Mouse (Mus musculus) layer of hippocampus, adult 9-10 months (tissue): ENCODE data around the gene Ihh.
A peak's percentile ranks its signal among the peaks of the same experiment; 100 is the strongest.

Source experiments
- DNase-seq: peaks from one replicate; pipeline ENCODE4 v3.0.0; 2022; ENCODE audit warnings: low spot score

The Ihh gene

GRCm38 (mm10) chr1:74941651-74942360 is 9.7 kb downstream of the Ihh start:
- no peak for DNase-seq

GRCm38 (mm10) chr1:74939762-74940161 is 11.7 kb downstream of the Ihh start:
- DNase-seq: no peak

- DNase-seq: no peak
Observed at GRCm38 (mm10) chr1:74936221-74936830, 15.1 kb downstream of the Ihh start.

GRCm38 (mm10) chr1:74935402-74935801 is 16.1 kb downstream of the Ihh start, which contains the start of gene Cfap65:
TSS of gene Cfap65 (minus strand) at chr1:74935599.
- DNase-seq: no peak

- no peak for DNase-seq
Observed at GRCm38 (mm10) chr1:74927621-74928296, 23.7 kb downstream of the Ihh start.

- DNase-seq: no peak
Observed at GRCm38 (mm10) chr1:74926721-74927120, 24.8 kb downstream of the Ihh start.

GRCm38 (mm10) chr1:74924464-74924863 is 27.0 kb downstream of the Ihh start:
- no peak for DNase-seq

GRCm38 (mm10) chr1:74915706-74916105 is 35.8 kb downstream of the Ihh start:
- no peak for DNase-seq

GRCm38 (mm10) chr1:74902191-74902590 is 49.3 kb downstream of the Ihh start:
- no peak for DNase-seq

GRCm38 (mm10) chr1:74901686-74902085 is 49.8 kb downstream of the Ihh start:
- peak; percentile 48 for DNase-seq

GRCm38 (mm10) chr1:74900341-74901285 is 50.9 kb downstream of the Ihh start:
- no peak for DNase-seq

- no peak for DNase-seq
Observed at GRCm38 (mm10) chr1:74898656-74899431, 52.6 kb downstream of the Ihh start.

- DNase-seq: no peak
Observed at GRCm38 (mm10) chr1:74897976-74898375, 53.5 kb downstream of the Ihh start.
